Mouse (Mus musculus): Measurements from ENCODE around the gene Sh3bp5l.

Sh3bp5l gene

DNA sequence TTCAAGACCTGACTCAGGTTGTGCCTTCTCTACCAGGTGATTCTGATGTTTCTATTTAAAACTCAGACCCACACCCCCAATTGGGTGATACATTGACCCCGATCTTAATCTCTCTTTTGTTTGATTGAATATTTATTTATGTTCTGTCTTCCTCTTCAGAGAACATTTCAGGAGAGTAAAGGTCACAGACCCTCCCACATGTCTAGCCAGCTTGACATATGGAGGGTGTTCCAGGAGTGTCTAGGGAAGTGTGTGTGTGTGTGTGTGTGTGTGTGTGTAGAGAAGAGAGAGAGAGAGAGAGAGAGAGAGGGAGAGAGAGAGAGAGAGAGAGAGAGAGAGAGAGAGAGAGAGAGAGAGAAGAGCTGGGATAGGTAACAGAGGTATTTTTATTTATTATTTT is 47.2 kb downstream of the Sh3bp5l start:
- no peak for DNase-seq (ENCODE audit: extremely low spot score, low spot score)

DNA sequence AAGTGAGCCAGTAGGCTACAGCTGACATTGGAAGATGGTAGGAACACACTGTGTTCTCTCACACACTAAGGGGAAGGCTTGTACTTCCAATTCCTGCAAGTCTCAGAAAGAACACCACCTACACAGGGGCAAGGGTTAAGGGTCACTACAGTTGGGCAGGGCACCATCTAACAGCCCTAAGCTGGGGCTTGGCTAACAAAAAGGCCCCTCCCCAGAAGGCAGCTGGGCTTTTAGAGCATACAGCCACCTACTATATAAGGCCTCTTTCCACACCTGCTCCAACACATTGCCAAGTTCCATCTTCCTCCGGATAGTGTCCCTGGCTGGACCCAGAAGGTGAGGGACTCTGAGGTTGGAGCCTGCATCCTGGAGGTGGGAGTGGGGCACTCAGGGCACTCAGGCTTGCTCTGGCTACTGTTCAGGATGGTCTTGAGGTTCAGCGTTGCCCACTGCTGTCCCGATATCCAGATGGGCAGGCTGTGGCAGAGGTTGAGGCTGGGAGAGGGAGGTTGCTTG is 48.3 kb downstream of the Sh3bp5l start, which contains the start of gene Lypd8:
TSS of gene Lypd8 (plus strand) at position 281 of the 516 bp plus-strand sequence.
- DNase-seq (ENCODE audit: extremely low spot score, low spot score): no peak

DNA sequence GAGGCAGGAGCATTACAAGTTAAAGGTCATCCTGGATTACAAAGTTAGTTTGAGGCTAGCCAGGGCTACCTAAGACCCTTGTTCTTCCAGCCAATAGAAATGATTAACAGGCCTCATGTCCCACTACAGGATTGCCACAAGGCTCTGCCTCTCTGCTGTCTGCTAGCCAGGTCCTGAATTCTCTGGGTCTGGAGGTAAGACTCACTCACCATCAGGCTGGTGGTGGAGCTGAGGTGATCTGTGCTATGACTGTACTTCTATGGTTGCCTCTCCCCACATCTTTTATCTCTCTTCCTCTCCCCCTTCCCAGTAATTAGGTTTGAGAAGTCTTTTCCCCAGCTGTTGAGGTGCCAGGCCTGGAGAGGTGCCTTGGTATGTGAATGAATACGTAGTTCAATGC is 49.0 kb downstream of the Sh3bp5l start:
- DNase-seq (ENCODE audit: extremely low spot score, low spot score): no peak

DNA sequence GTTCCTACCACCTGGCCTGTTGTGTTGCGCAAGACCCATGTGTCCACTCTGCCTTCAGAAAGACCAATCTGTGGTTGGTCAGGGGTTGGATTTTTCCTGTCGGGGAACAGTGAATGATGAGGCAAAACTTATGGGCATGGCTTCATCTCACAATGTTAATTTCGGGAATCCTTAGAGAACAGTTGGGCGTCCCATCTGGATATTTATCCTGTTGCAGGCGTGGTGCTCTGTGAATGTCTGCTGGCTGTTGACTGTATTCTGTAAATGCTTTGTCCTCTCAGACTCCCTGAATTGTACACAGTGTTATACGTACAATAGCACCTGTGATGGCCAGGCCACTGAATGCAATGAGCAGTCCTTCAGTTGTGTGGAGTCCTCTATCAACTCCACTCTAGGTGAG is 51.9 kb downstream of the Sh3bp5l start:
- DNase-seq (ENCODE audit: extremely low spot score, low spot score): no peak
